ENCODE assay signal across 8 mouse cellular contexts in genomic region chr17:70873778-70874124, GRCm38 (mm10). TPM values are rescaled to one million over a fixed set of nuclear protein-coding genes. Genes with fewer than 3 reads are reported as not detected.
DNase-seq lines count a peak whose midpoint lies in the region; ATAC-seq and TF ChIP-seq lines count a peak whose summit lies in the region.

No protein-coding gene starts in this region.

- no peaks in the 10 kb centered on the region for H3K4me1 ChIP-seq in kidney, embryonic 16.5 days (ENCODE audit: insufficient read depth, low read length)
- H3K4me1 ChIP-seq in cortical plate, adult 2 months (ENCODE audit: control insufficient read depth, insufficient read depth, low read length) = no peaks in the 10 kb centered on the region
- no peaks in the 10 kb centered on the region for H3K4me1 ChIP-seq in midbrain, postnatal 0 days (ENCODE audit: insufficient read depth, low read length)

- no peak overlapping the region for H3K27ac ChIP-seq in kidney, embryonic 16.5 days (ENCODE audit: low read length)
- no peak overlapping the region for H3K27ac ChIP-seq in cortical plate, adult 2 months (ENCODE audit: insufficient read depth, low read length)
- no peak overlapping the region for H3K27ac ChIP-seq in midbrain, postnatal 0 days (ENCODE audit: low read depth, low read length)

- DNase-seq in kidney, postnatal 10 days = no peak
- DNase-seq in induced T-regulatory cell, adult 2 months (ENCODE audit: low read depth) = peak; percentile 37
- DNase-seq in midbrain, postnatal 0 days (ENCODE audit: low spot score) = no peak
- no peak for DNase-seq in thymus, postnatal 4 days
- DNase-seq in layer of hippocampus, adult 8-10 months (ENCODE audit: low spot score in 2 of 2) = no peak
- no peak for DNase-seq in thymus, adult 18-20 months

- ATAC-seq in kidney, embryonic 16.5 days (ENCODE audit: low FRiP score, low TSS enrichment) = no peak
- no peak for ATAC-seq in midbrain, postnatal 0 days (ENCODE audit: low FRiP score)

- no peak for TF ChIP-seq POLR2A in cortical plate, adult 2 months (IDR thresholded peaks at IDR 0.05; ENCODE audit: extremely low read depth, insufficient read depth, low read length)

- peak overlapping the region; percentile 13 for H3K4me3 ChIP-seq in kidney, embryonic 16.5 days (ENCODE audit: low read length)
- peak overlapping the region; percentile 2; the same call in 1 of the 2 replicates for H3K4me3 ChIP-seq in cortical plate, adult 2 months (ENCODE audit: insufficient read depth, low read length)
- H3K4me3 ChIP-seq in midbrain, postnatal 0 days (ENCODE audit: low read depth, low read length) = peak overlapping the region; percentile 29

- no peak overlapping the region for H3K9ac ChIP-seq in kidney, embryonic 16.5 days (replicated peaks; ENCODE audit: low read length)
- no peak overlapping the region for H3K9ac ChIP-seq in midbrain, postnatal 0 days (replicated peaks; ENCODE audit: low read length, poor library complexity, severe bottlenecking)

- 59% methylated on average over 7 of the region's 7 CpGs for WGBS in kidney, embryonic 16.5 days
- 23% methylated on average over 7 of the region's 7 CpGs for WGBS in midbrain, postnatal 0 days

- H3K27me3 ChIP-seq in kidney, embryonic 16.5 days (ENCODE audit: insufficient read depth, low read length) = no peaks in the 10 kb centered on the region
- H3K27me3 ChIP-seq in midbrain, postnatal 0 days (ENCODE audit: insufficient read depth, low read length) = no peaks in the 10 kb centered on the region

- H3K4me2 ChIP-seq in kidney, embryonic 16.5 days (replicated peaks; ENCODE audit: low read depth, low read length) = peak overlapping the region; percentile 41
- peak overlapping the region; percentile 50 for H3K4me2 ChIP-seq in midbrain, postnatal 0 days (ENCODE audit: low read depth, low read length, poor library complexity, severe bottlenecking)

- no peak for TF ChIP-seq CTCF in cortical plate, adult 2 months (IDR thresholded peaks at IDR 0.05; ENCODE audit: extremely low read depth, insufficient read depth, low read length)
- no peak; the same call in 1 of the 2 replicates for TF ChIP-seq CTCF in midbrain, postnatal 0 days (IDR thresholded peaks at IDR 0.05)

- H3K36me3 ChIP-seq in kidney, embryonic 16.5 days (ENCODE audit: insufficient read depth, low read length) = no peaks in the 10 kb centered on the region
- no peaks in the 10 kb centered on the region for H3K36me3 ChIP-seq in midbrain, postnatal 0 days (ENCODE audit: insufficient read depth, low read length)

- no peaks in the 10 kb centered on the region for H3K9me3 ChIP-seq in kidney, embryonic 16.5 days (ENCODE audit: low read length)
- no peaks in the 10 kb centered on the region for H3K9me3 ChIP-seq in midbrain, postnatal 0 days (ENCODE audit: low read length)

RNA-seq across cellular contexts. Expression of gene Tgif1, which starts 20.4 kb away (rescaled TPM):
- polyA plus RNA-seq in kidney, embryonic 16.5 days (2015; fragmentation: Nextera tagmentation; extraction: Ambion mirVana) = 90.4 and 93.7 TPM in 2 replicates
- polyA plus RNA-seq in cortical plate, adult 2 months (2012; rRNA removed) = 2.2 and 3.3 TPM in 2 replicates
- 5.6 and 5.8 TPM in 2 replicates for total RNA-seq in midbrain, postnatal 0 days (2014; rRNA removed)
- 3.8 and 4.2 TPM in 2 replicates for polyA plus RNA-seq in midbrain, postnatal 0 days (2015; fragmentation: Nextera tagmentation; extraction: Ambion mirVana)
- total RNA-seq in layer of hippocampus, adult 8-10 months (2022) = 1 to 10 TPM; 1.8 to 9.1 (median 5.3) TPM

Comparison
In these comparisons a context has a peak if more than half of its experiments do, and no peak if none do; other contexts are left out.
1. RNA of gene Tgif1, which starts 20.4 kb away (polyA plus RNA-seq): 90.4 to 93.7 TPM in kidney, embryonic 16.5 days; 3.8 to 4.2 TPM in midbrain, postnatal 0 days and 2.2 to 3.3 TPM in cortical plate, adult 2 months; every median in the first group is over 10 times any median in the second.
2. Peak in every context shown above with its lines, with median percentiles within 50 percentile points of each other: H3K4me3 ChIP-seq.